Mouse (Mus musculus): Measurements from ENCODE around the gene Clec1b.

The Clec1b gene

GRCm38 (mm10) chr6:129396997-129397396, at the start of gene Clec1b:
Clec1b (plus strand) TSS chr6:129397297.
- DNase-seq (ENCODE audit: low spot score in 2 of 2): no peak

- no peak for DNase-seq (ENCODE audit: low spot score in 2 of 2)
Observed at GRCm38 (mm10) chr6:129349524-129350352, 47.4 kb upstream of the Clec1b start.

GRCm38 (mm10) chr6:129351091-129351490, 46.0 kb upstream of the Clec1b start:
- DNase-seq (ENCODE audit: low spot score in 2 of 2): no peak

- DNase-seq (ENCODE audit: low spot score in 2 of 2): no peak
Observed at GRCm38 (mm10) chr6:129355774-129356173, 41.3 kb upstream of the Clec1b start.

GRCm38 (mm10) chr6:129356430-129356829, 40.7 kb upstream of the Clec1b start:
- no peak for DNase-seq (ENCODE audit: low spot score in 2 of 2)

- DNase-seq (ENCODE audit: low spot score in 2 of 2): no peak
Observed at GRCm38 (mm10) chr6:129359515-129359914, 37.6 kb upstream of the Clec1b start.

- no peak for DNase-seq (ENCODE audit: low spot score in 2 of 2)
Observed at GRCm38 (mm10) chr6:129363942-129364341, 33.2 kb upstream of the Clec1b start.

GRCm38 (mm10) chr6:129365959-129366359, 31.1 kb upstream of the Clec1b start:
- DNase-seq (ENCODE audit: low spot score in 2 of 2): peak; percentile 4 to 52

GRCm38 (mm10) chr6:129369374-129370132, 27.5 kb upstream of the Clec1b start:
- no peak for DNase-seq (ENCODE audit: low spot score in 2 of 2)

GRCm38 (mm10) chr6:129374937-129375471, 22.1 kb upstream of the Clec1b start:
- no peak for DNase-seq (ENCODE audit: low spot score in 2 of 2)

GRCm38 (mm10) chr6:129380454-129380853, 16.6 kb upstream of the Clec1b start:
- DNase-seq (ENCODE audit: low spot score in 2 of 2): peak; percentile 3 to 5

- no peak for DNase-seq (ENCODE audit: low spot score in 2 of 2)
Observed at GRCm38 (mm10) chr6:129381736-129382135, 15.4 kb upstream of the Clec1b start.

- DNase-seq (ENCODE audit: low spot score in 2 of 2): no peak
Observed at GRCm38 (mm10) chr6:129383466-129383865, 13.6 kb upstream of the Clec1b start.

- DNase-seq (ENCODE audit: low spot score in 2 of 2): no peak
Observed at GRCm38 (mm10) chr6:129385000-129385399, 12.1 kb upstream of the Clec1b start.

GRCm38 (mm10) chr6:129385774-129386173, 11.3 kb upstream of the Clec1b start, which contains the start of gene Clec12b:
Clec12b (minus strand) TSS chr6:129385874.
- DNase-seq (ENCODE audit: low spot score in 2 of 2): no peak

- DNase-seq (ENCODE audit: low spot score in 2 of 2): no peak
Observed at GRCm38 (mm10) chr6:129393087-129393720, 3.9 kb upstream of the Clec1b start.

GRCm38 (mm10) chr6:129393732-129394131, 3.4 kb upstream of the Clec1b start:
- no peak for DNase-seq (ENCODE audit: low spot score in 2 of 2)

- DNase-seq (ENCODE audit: low spot score in 2 of 2): no peak
Observed at GRCm38 (mm10) chr6:129399945-129400344, 2.8 kb downstream of the Clec1b start.

- DNase-seq (ENCODE audit: low spot score in 2 of 2): no peak
Observed at GRCm38 (mm10) chr6:129402404-129402803, 5.3 kb downstream of the Clec1b start.

GRCm38 (mm10) chr6:129403391-129403790, 6.3 kb downstream of the Clec1b start:
- DNase-seq (ENCODE audit: low spot score in 2 of 2): no peak

- no peak for DNase-seq (ENCODE audit: low spot score in 2 of 2)
Observed at GRCm38 (mm10) chr6:129405999-129406398, 8.9 kb downstream of the Clec1b start.

GRCm38 (mm10) chr6:129407324-129407723, 10.2 kb downstream of the Clec1b start:
- DNase-seq (ENCODE audit: low spot score in 2 of 2): no peak

Data from right cerebral cortex, adult 2 months (tissue).